ENCODE assay signal across 20 mouse cellular contexts in genomic region chr13:115427091-115428033, GRCm38 (mm10).
DNase-seq lines count a peak whose midpoint lies in the region; ATAC-seq and TF ChIP-seq lines count a peak whose summit lies in the region.
"Had no signal": no experiment of that assay in that cellular context is flagged by ENCODE, and none has a peak within 500 bp of the region (broad histone marks: within the 10 kb centered on the region; RNA-seq: fewer than 3 reads in every experiment).

No protein-coding gene starts in this region.

- no peaks in the 10 kb centered on the region for H3K27me3 ChIP-seq in liver, adult 2 months (ENCODE audit: control insufficient read depth, insufficient read depth, low read length)
- no peaks in the 10 kb centered on the region for H3K27me3 ChIP-seq in liver, embryonic 12.5 days (replicated peaks)
- H3K27me3 ChIP-seq in midbrain, embryonic 15.5 days (replicated peaks), result peaks cover 9% of the 10 kb centered on the region
- H3K27me3 ChIP-seq: embryonic facial prominence, embryonic 13.5 days; heart, embryonic 13.5 days; neural tube, embryonic 13.5 days had no signal

- no peaks in the 10 kb centered on the region for H3K4me1 ChIP-seq in liver, adult 2 months (ENCODE audit: control insufficient read depth, insufficient read depth, low read length)
- no peaks in the 10 kb centered on the region for H3K4me1 ChIP-seq in liver, embryonic 12.5 days
- peaks cover 9% of the 10 kb centered on the region for H3K4me1 ChIP-seq in midbrain, embryonic 15.5 days
- H3K4me1 ChIP-seq: embryonic facial prominence, embryonic 13.5 days; heart, embryonic 13.5 days; neural tube, embryonic 13.5 days had no signal

- ATAC-seq in liver, embryonic 12.5 days, result no peak
- peak; percentile 79 for ATAC-seq in midbrain, embryonic 15.5 days (replicated peaks)
- ATAC-seq: CD4-positive, CD25-positive, alpha-beta regulatory T cell, adult 4 months; lung, postnatal 0 days had no signal

- no peak overlapping the region for H3K4me3 ChIP-seq in liver, adult 2 months (ENCODE audit: insufficient read depth, low read depth, low read length)
- no peak overlapping the region for H3K4me3 ChIP-seq in liver, embryonic 12.5 days
- H3K4me3 ChIP-seq in midbrain, embryonic 15.5 days, result no peak overlapping the region
- H3K4me3 ChIP-seq in left cerebral cortex, adult 2 months, result no peak overlapping the region
- H3K4me3 ChIP-seq: embryonic facial prominence, embryonic 13.5 days; heart, embryonic 13.5 days; neural tube, embryonic 13.5 days had no signal

- no peak for TF ChIP-seq POLR2A in liver, adult 2 months (IDR thresholded peaks at IDR 0.05; ENCODE audit: extremely low read depth, insufficient read depth, low read length)

- no peak overlapping the region for H3K9ac ChIP-seq in liver, adult 2 months (ENCODE audit: low read depth, low read length)
- no peak overlapping the region for H3K9ac ChIP-seq in liver, embryonic 12.5 days
- no peak overlapping the region for H3K9ac ChIP-seq in midbrain, embryonic 15.5 days
- H3K9ac ChIP-seq: embryonic facial prominence, embryonic 13.5 days; heart, embryonic 13.5 days; neural tube, embryonic 13.5 days had no signal

- peak; percentile 17 for DNase-seq in embryo, embryonic 10.5 days (ENCODE audit: low spot score)
- DNase-seq in embryo, embryonic 11 days, result no peak
- DNase-seq in liver, adult 2 months (ENCODE audit: extremely low read depth, low read depth, low spot score), result peak; percentile 30
- DNase-seq in left cerebral cortex, adult 2 months (ENCODE audit: extremely low spot score in 1 of 2, low spot score in 2 of 2), result no peak
- DNase-seq in neural tube, embryonic 10.5 days (ENCODE audit: extremely low spot score, low spot score), result no peak
- DNase-seq: adrenal gland, postnatal 36 days; cerebellum, adult 2 months; cerebellum, postnatal 36 days; gastrocnemius, postnatal 14 days; heart, adult 18-20 months; kidney, adult 18-20 months; thymus, postnatal 14 days had no signal

- 65% methylated on average over 12 of the region's 12 CpGs for WGBS in liver, adult 2 months
- 63% methylated on average over 12 of the region's 12 CpGs for WGBS in liver, embryonic 12.5 days (ENCODE audit: insufficient replicate concordance)
- WGBS in midbrain, embryonic 15.5 days, result 15% methylated on average over 12 of the region's 12 CpGs

- H3K27ac ChIP-seq in liver, adult 2 months (replicated peaks; ENCODE audit: insufficient read depth, low read depth, low read length), result no peak overlapping the region
- no peak overlapping the region for H3K27ac ChIP-seq in liver, embryonic 12.5 days
- H3K27ac ChIP-seq in midbrain, embryonic 15.5 days, result no peak overlapping the region
- no peak overlapping the region for H3K27ac ChIP-seq in left cerebral cortex, adult 2 months
- H3K27ac ChIP-seq: embryonic facial prominence, embryonic 13.5 days; heart, embryonic 13.5 days; kidney, postnatal 0 days; neural tube, embryonic 13.5 days had no signal

- no peaks in the 10 kb centered on the region for H3K9me3 ChIP-seq in liver, embryonic 12.5 days (replicated peaks)
- no peaks in the 10 kb centered on the region for H3K9me3 ChIP-seq in midbrain, embryonic 15.5 days
- H3K9me3 ChIP-seq: embryonic facial prominence, embryonic 13.5 days; heart, embryonic 13.5 days; neural tube, embryonic 13.5 days had no signal

- no peaks in the 10 kb centered on the region for H3K36me3 ChIP-seq in liver, adult 2 months (ENCODE audit: control insufficient read depth, insufficient read depth, low read length)
- no peaks in the 10 kb centered on the region for H3K36me3 ChIP-seq in liver, embryonic 12.5 days
- H3K36me3 ChIP-seq in midbrain, embryonic 15.5 days (replicated peaks), result no peaks in the 10 kb centered on the region
- H3K36me3 ChIP-seq: embryonic facial prominence, embryonic 13.5 days; heart, embryonic 13.5 days; neural tube, embryonic 13.5 days had no signal

- H3K79me2 ChIP-seq in liver, adult 2 months (ENCODE audit: control insufficient read depth, insufficient read depth, low read length), result no peaks in the 10 kb centered on the region

- intact Hi-C loops in left cerebral cortex, adult 2 months (cut with DNase I), result no loop called here

- no peak overlapping the region for H3K4me2 ChIP-seq in liver, embryonic 12.5 days
- peak overlapping the region; percentile 28 for H3K4me2 ChIP-seq in midbrain, embryonic 15.5 days
- H3K4me2 ChIP-seq: embryonic facial prominence, embryonic 13.5 days; heart, embryonic 13.5 days; neural tube, embryonic 13.5 days had no signal

- TF ChIP-seq CTCF in liver, adult 2 months (IDR thresholded peaks at IDR 0.05; ENCODE audit: low read depth, low read length), result no peak
- no peak for TF ChIP-seq CTCF in left cerebral cortex, adult 2 months (IDR thresholded peaks at IDR 0.05)

Comparison
In these comparisons a context has a peak if more than half of its experiments do, and no peak if none do; other contexts are left out.
1. DNase-seq: peak in embryo, embryonic 10.5 days (single experiment) and liver, adult 2 months (single experiment); none in embryo, embryonic 11 days (single experiment), left cerebral cortex, adult 2 months (0 of 2) and neural tube, embryonic 10.5 days (single experiment).